8 mouse cellular contexts compared by ENCODE assay signal in the genomic region with DNA sequence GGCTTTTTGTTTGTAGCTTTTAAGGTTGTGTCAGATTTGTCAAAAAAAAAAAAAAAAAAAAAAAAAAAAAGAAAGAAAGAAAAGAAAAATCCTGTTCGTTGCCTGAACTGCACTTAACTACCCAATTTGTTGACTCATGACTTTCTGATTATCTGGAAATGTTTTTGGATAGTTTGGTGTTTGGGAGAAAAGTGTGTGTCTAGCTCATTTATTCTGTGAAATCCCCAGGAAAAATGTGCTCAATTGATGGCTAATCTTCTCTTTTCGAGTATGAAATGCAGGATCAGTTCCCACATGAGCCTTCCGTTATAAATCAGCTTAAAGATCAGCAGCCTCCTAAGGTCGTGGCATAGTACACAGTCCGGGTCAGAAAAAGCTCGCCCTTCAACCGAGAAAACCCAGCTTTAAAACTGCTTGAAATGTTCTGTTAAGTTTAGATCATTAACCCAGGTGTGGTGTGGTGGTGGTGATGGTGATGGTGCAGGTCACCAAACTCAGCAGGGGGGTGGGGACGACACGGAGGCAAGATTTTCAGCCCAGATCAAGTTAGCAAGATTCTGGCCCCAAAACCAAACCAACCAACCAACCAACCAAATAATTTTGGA. TPM values are rescaled to one million over a fixed set of nuclear protein-coding genes. Genes with fewer than 3 reads are reported as not detected.
DNase-seq lines count a peak whose midpoint lies in the region; ATAC-seq and TF ChIP-seq lines count a peak whose summit lies in the region.

No protein-coding gene starts in this region.

- TF ChIP-seq CTCF in lung, embryonic 14.5 days (IDR thresholded peaks at IDR 0.05; ENCODE audit: low read depth) = no peak
- TF ChIP-seq CTCF in small intestine, adult 2 months (IDR thresholded peaks at IDR 0.05; ENCODE audit: extremely low read depth, insufficient read length, insufficient replicate concordance, low read depth, low read length) = no peak

- ATAC-seq in lung, embryonic 14.5 days (ENCODE audit: insufficient read depth) = no peak
- ATAC-seq in forebrain, embryonic 16.5 days = no peak
- ATAC-seq in limb, embryonic 12.5 days (ENCODE audit: insufficient number of reproducible peaks, insufficient read depth, low FRiP score, low TSS enrichment, low read depth) = no peak

- H3K4me1 ChIP-seq in lung, embryonic 14.5 days (ENCODE audit: insufficient read depth) = peaks cover 5% of the 10 kb centered on the region; the same call in 1 of the 2 replicates
- H3K4me1 ChIP-seq in forebrain, embryonic 16.5 days (replicated peaks; ENCODE audit: control insufficient read depth, insufficient read depth, low read length) = peaks cover 3% of the 10 kb centered on the region
- H3K4me1 ChIP-seq in limb, embryonic 12.5 days (replicated peaks) = peaks cover 8% of the 10 kb centered on the region
- H3K4me1 ChIP-seq in small intestine, adult 2 months (ENCODE audit: control insufficient read depth, insufficient read depth, insufficient read length, low read length) = peaks cover 8% of the 10 kb centered on the region; the same call in 1 of the 2 replicates

- H3K9ac ChIP-seq in lung, embryonic 14.5 days = peak overlapping the region; percentile 50; the same call in 1 of the 2 replicates
- no peak overlapping the region for H3K9ac ChIP-seq in forebrain, embryonic 16.5 days (replicated peaks; ENCODE audit: low read depth, low read length)
- peak overlapping the region; percentile 70; the same call in 1 of the 2 replicates for H3K9ac ChIP-seq in limb, embryonic 12.5 days (replicated peaks)

- H3K27me3 ChIP-seq in lung, embryonic 14.5 days (ENCODE audit: insufficient read depth, low read length) = peaks cover 6% of the 10 kb centered on the region
- no peaks in the 10 kb centered on the region for H3K27me3 ChIP-seq in forebrain, embryonic 16.5 days (replicated peaks; ENCODE audit: control insufficient read depth, insufficient read depth, low read length)
- H3K27me3 ChIP-seq in limb, embryonic 12.5 days = no peaks in the 10 kb centered on the region
- peaks cover 18% of the 10 kb centered on the region for H3K27me3 ChIP-seq in small intestine, adult 2 months (ENCODE audit: control insufficient read depth, insufficient read depth, low read length)

- H3K4me2 ChIP-seq in lung, embryonic 14.5 days = peak overlapping the region; percentile 95
- peak overlapping the region; percentile 88 for H3K4me2 ChIP-seq in forebrain, embryonic 16.5 days (ENCODE audit: low read length)
- peak overlapping the region; percentile 96 for H3K4me2 ChIP-seq in limb, embryonic 12.5 days

- H3K36me3 ChIP-seq in lung, embryonic 14.5 days (ENCODE audit: insufficient read depth) = no peaks in the 10 kb centered on the region
- no peaks in the 10 kb centered on the region for H3K36me3 ChIP-seq in forebrain, embryonic 16.5 days (ENCODE audit: control insufficient read depth, insufficient read depth)
- no peaks in the 10 kb centered on the region for H3K36me3 ChIP-seq in limb, embryonic 12.5 days
- H3K36me3 ChIP-seq in small intestine, adult 2 months (ENCODE audit: control insufficient read depth, insufficient read depth, low read length) = no peaks in the 10 kb centered on the region

- H3K4me3 ChIP-seq in lung, embryonic 14.5 days (ENCODE audit: low read depth, low read length) = peak overlapping the region; percentile 48
- H3K4me3 ChIP-seq in forebrain, embryonic 16.5 days (replicated peaks; ENCODE audit: low read length) = peak overlapping the region; percentile 61
- peak overlapping the region; percentile 58 for H3K4me3 ChIP-seq in limb, embryonic 12.5 days (replicated peaks)
- peak overlapping the region; percentile 57 for H3K4me3 ChIP-seq in small intestine, adult 2 months (ENCODE audit: low read depth, low read length)

- intact Hi-C loops in left cerebral cortex, postnatal 10 days (cut with DNase I) = loop anchor here (5.0 to 10.0 kb wide), 2 partner anchors 201 to 483 kb away; no protein-coding TSS in a partner anchor

- DNase-seq in lung, embryonic 14.5 days = no peak
- no peak for DNase-seq in lung, adult 18-20 months
- DNase-seq in frontal cortex, adult 2 months (ENCODE audit: extremely low spot score in 1 of 2, low spot score in 1 of 2) = no peak
- no peak for DNase-seq in left cerebral cortex, postnatal 10 days (ENCODE audit: extremely low spot score in 1 of 2, low spot score in 2 of 2)
- no peak for DNase-seq in adrenal gland, postnatal 36 days

- 29% methylated on average over 9 of the region's 9 CpGs for WGBS in lung, embryonic 14.5 days
- 10% methylated on average over 9 of the region's 9 CpGs for WGBS in forebrain, embryonic 16.5 days
- 20% methylated on average over 9 of the region's 9 CpGs for WGBS in limb, embryonic 12.5 days
- WGBS in small intestine, adult 2 months = 57% methylated on average over 9 of the region's 9 CpGs

- TF ChIP-seq POLR2A in small intestine, adult 2 months (IDR thresholded peaks at IDR 0.05; ENCODE audit: low read depth, low read length) = no peak

- no peak overlapping the region for H3K27ac ChIP-seq in lung, embryonic 14.5 days (ENCODE audit: low read depth)
- no peak overlapping the region for H3K27ac ChIP-seq in forebrain, embryonic 16.5 days (ENCODE audit: low read length)
- no peak overlapping the region for H3K27ac ChIP-seq in limb, embryonic 12.5 days
- H3K27ac ChIP-seq in small intestine, adult 2 months (ENCODE audit: insufficient read depth, low read depth, low read length) = no peak overlapping the region

- H3K9me3 ChIP-seq in lung, embryonic 14.5 days (ENCODE audit: low read depth, low read length) = no peaks in the 10 kb centered on the region
- H3K9me3 ChIP-seq in forebrain, embryonic 16.5 days (ENCODE audit: control insufficient read depth, low read length) = no peaks in the 10 kb centered on the region
- H3K9me3 ChIP-seq in limb, embryonic 12.5 days = peaks cover 1% of the 10 kb centered on the region; the same call in 1 of the 2 replicates

RNA-seq across cellular contexts. Expression of a gene that starts 0.7 kb away (rescaled TPM):
- polyA plus RNA-seq in lung, embryonic 14.5 days (2014; fragmentation: Nextera tagmentation; extraction: Ambion mirVana) = 5.6 and 6.9 TPM in 2 replicates
- polyA plus RNA-seq in forebrain, embryonic 16.5 days (2015; fragmentation: Nextera tagmentation; extraction: Ambion mirVana) = 1.2 and 1.4 TPM in 2 replicates
- polyA plus RNA-seq in limb, embryonic 12.5 days (2016; fragmentation: Nextera tagmentation; extraction: Ambion mirVana) = 5.9 and 6.6 TPM in 2 replicates
- 71.5 and 111 TPM in 2 replicates for polyA plus RNA-seq in small intestine, adult 2 months (2012; rRNA removed)
- 2.1 and 2.6 TPM in 2 replicates for polyA plus RNA-seq in frontal cortex, adult 2 months (2012; rRNA removed)
- 1 to 10 TPM; 4.2 to 4.9 TPM for total RNA-seq in left cerebral cortex, postnatal 10 days (2021)
- 1 to 10 TPM; 8.1 to 9.5 TPM for total RNA-seq in adrenal gland, postnatal 36 days (2021)

RNA-seq across cellular contexts. Expression of a gene that starts 8.9 kb away (rescaled TPM):
- polyA plus RNA-seq in lung, embryonic 14.5 days (2014; fragmentation: Nextera tagmentation; extraction: Ambion mirVana) = 2.3 and 2.6 TPM in 2 replicates
- 0.32 and 0.40 TPM in 2 replicates for polyA plus RNA-seq in forebrain, embryonic 16.5 days (2015; fragmentation: Nextera tagmentation; extraction: Ambion mirVana)
- polyA plus RNA-seq in limb, embryonic 12.5 days (2016; fragmentation: Nextera tagmentation; extraction: Ambion mirVana) = 0.90 and 1.5 TPM in 2 replicates
- polyA plus RNA-seq in small intestine, adult 2 months (2012; rRNA removed) = 0.03 and 0.04 TPM in 2 replicates
- 0.40 and 0.66 TPM in 2 replicates for polyA plus RNA-seq in frontal cortex, adult 2 months (2012; rRNA removed)
- under 1 TPM; 0.26 to 0.41 TPM for total RNA-seq in left cerebral cortex, postnatal 10 days (2021)
- under 1 TPM; 0.16 to 0.23 TPM for total RNA-seq in adrenal gland, postnatal 36 days (2021)
